Comparison of ENCODE assay signal across 23 mouse cellular contexts in genomic region chr4:24568989-24569556, GRCm38 (mm10).
DNase-seq lines count a peak whose midpoint lies in the region; ATAC-seq and TF ChIP-seq lines count a peak whose summit lies in the region.
"Had no signal": no experiment of that assay in that cellular context is flagged by ENCODE, and none has a peak within 500 bp of the region (broad histone marks: within the 10 kb centered on the region; RNA-seq: fewer than 3 reads in every experiment).

No protein-coding gene starts in this region.

- no peak for TF ChIP-seq CTCF in midbrain, postnatal 0 days (IDR thresholded peaks at IDR 0.05)
- TF ChIP-seq CTCF in C2C12 (IDR thresholded peaks at IDR 0.05; ENCODE audit: control insufficient read depth, insufficient read depth, insufficient read length) (no peak), G1E (IDR thresholded peaks at IDR 0.05; ENCODE audit: low read depth, low read length) (no peak)

- 78% methylated on average over 7 of the region's 7 CpGs for WGBS in midbrain, embryonic 11.5 days
- WGBS in midbrain, postnatal 0 days, result 54% methylated on average over 7 of the region's 7 CpGs

- DNase-seq in midbrain, embryonic 11.5 days (ENCODE audit: low spot score, missing footprints), result no peak
- no peak for DNase-seq in midbrain, postnatal 0 days (ENCODE audit: low spot score)
- no peak for DNase-seq in G1E (ENCODE audit: low spot score)
- peak; percentile 52 for DNase-seq in induced T-regulatory cell, adult 2 months (ENCODE audit: low read depth)
- no peak for DNase-seq in natural killer cell, adult 2 months (ENCODE audit: low spot score in 2 of 2)
- no peak for DNase-seq in left cerebral cortex, adult 11 months (ENCODE audit: low spot score)
- no peak for DNase-seq in lung, postnatal 10 days
- DNase-seq: adrenal gland, postnatal 36 days; cerebellum, adult 2 months; cerebellum, postnatal 36 days; gastrocnemius, postnatal 10 days; heart, adult 2 months; heart, postnatal 36 days; kidney, adult 9 months; kidney, postnatal 36 days; layer of hippocampus, adult 9-11 months; liver, embryonic 13.5 days; thymus, postnatal 4 days had no signal

- H3ac ChIP-seq in C2C12 (ENCODE audit: control insufficient read depth, insufficient read length, low read depth), result no peak overlapping the region

- peak; percentile 33; the same call in 1 of the 2 replicates for ATAC-seq in midbrain, embryonic 11.5 days (ENCODE audit: low FRiP score)
- no peak for ATAC-seq in midbrain, postnatal 0 days (ENCODE audit: low FRiP score)
- 0 out of 2 replicates have a peak, but pooled peaks have one; percentile 15 for ATAC-seq in G1E (ENCODE audit: extremely low read depth, insufficient number of reproducible peaks, low FRiP score, poor library complexity, severe bottlenecking)

- no peak overlapping the region for H3K4me3 ChIP-seq in midbrain, embryonic 11.5 days (ENCODE audit: low read depth, low read length)
- no peak overlapping the region for H3K4me3 ChIP-seq in midbrain, postnatal 0 days (ENCODE audit: low read depth, low read length)
- H3K4me3 ChIP-seq in C2C12 (ENCODE audit: insufficient read depth, poor library complexity, severe bottlenecking) (no peak overlapping the region), G1E (ENCODE audit: low read depth, low read length) (no peak overlapping the region)
- H3K4me3 ChIP-seq: forebrain, embryonic 12.5 days; heart, adult 2 months; limb, embryonic 12.5 days; liver, embryonic 13.5 days; lung, embryonic 15.5 days; neural tube, embryonic 12.5 days had no signal

- no peak overlapping the region for H3K4me2 ChIP-seq in midbrain, embryonic 11.5 days
- H3K4me2 ChIP-seq in midbrain, postnatal 0 days (ENCODE audit: low read depth, low read length, poor library complexity, severe bottlenecking), result no peak overlapping the region
- H3K4me2 ChIP-seq: forebrain, embryonic 12.5 days; limb, embryonic 12.5 days; liver, embryonic 13.5 days; lung, embryonic 15.5 days; neural tube, embryonic 12.5 days had no signal

- H3K4me1 ChIP-seq in midbrain, embryonic 11.5 days (ENCODE audit: control insufficient read depth, insufficient read depth, low read length), result no peaks in the 10 kb centered on the region
- H3K4me1 ChIP-seq in midbrain, postnatal 0 days (ENCODE audit: insufficient read depth, low read length), result no peaks in the 10 kb centered on the region
- peaks cover 4% of the 10 kb centered on the region; the same call in 1 of the 2 replicates for H3K4me1 ChIP-seq in G1E (ENCODE audit: insufficient read depth, low read depth, low read length)
- H3K4me1 ChIP-seq: limb, embryonic 12.5 days; liver, embryonic 13.5 days; lung, embryonic 15.5 days; neural tube, embryonic 12.5 days had no signal

- peaks cover 32% of the 10 kb centered on the region for H3K79me2 ChIP-seq in C2C12 (ENCODE audit: control insufficient read depth, insufficient read depth)

- H3K9me3 ChIP-seq in midbrain, embryonic 11.5 days (ENCODE audit: control insufficient read depth, low read length), result no peaks in the 10 kb centered on the region
- H3K9me3 ChIP-seq in midbrain, postnatal 0 days (ENCODE audit: low read length), result no peaks in the 10 kb centered on the region
- H3K9me3 ChIP-seq in G1E (replicated peaks), result no peaks in the 10 kb centered on the region
- H3K9me3 ChIP-seq: forebrain, embryonic 12.5 days; limb, embryonic 12.5 days; liver, embryonic 13.5 days; lung, embryonic 15.5 days; neural tube, embryonic 12.5 days had no signal

- no peaks in the 10 kb centered on the region for H3K36me3 ChIP-seq in midbrain, embryonic 11.5 days (ENCODE audit: control insufficient read depth, insufficient read depth, low read length)
- no peaks in the 10 kb centered on the region for H3K36me3 ChIP-seq in midbrain, postnatal 0 days (ENCODE audit: insufficient read depth, low read length)
- H3K36me3 ChIP-seq in C2C12 (ENCODE audit: control insufficient read depth, insufficient read depth) (peaks cover 5% of the 10 kb centered on the region), G1E (replicated peaks) (peaks cover 54% of the 10 kb centered on the region)
- H3K36me3 ChIP-seq: forebrain, embryonic 12.5 days; limb, embryonic 12.5 days; lung, embryonic 15.5 days; neural tube, embryonic 12.5 days had no signal

- H3K9ac ChIP-seq in midbrain, embryonic 11.5 days (ENCODE audit: low read length), result no peak overlapping the region
- H3K9ac ChIP-seq in midbrain, postnatal 0 days (replicated peaks; ENCODE audit: low read length, poor library complexity, severe bottlenecking), result no peak overlapping the region
- H3K9ac ChIP-seq: forebrain, embryonic 12.5 days; limb, embryonic 12.5 days; liver, embryonic 13.5 days; lung, embryonic 15.5 days; neural tube, embryonic 12.5 days had no signal

- peaks cover 2% of the 10 kb centered on the region for H3K79me3 ChIP-seq in C2C12 (ENCODE audit: low read depth)

- no peaks in the 10 kb centered on the region for H3K27me3 ChIP-seq in midbrain, embryonic 11.5 days (ENCODE audit: control insufficient read depth, insufficient read depth, low read length)
- no peaks in the 10 kb centered on the region for H3K27me3 ChIP-seq in midbrain, postnatal 0 days (ENCODE audit: insufficient read depth, low read length)
- H3K27me3 ChIP-seq in C2C12 (ENCODE audit: control insufficient read depth, insufficient read depth, insufficient read length), result no peaks in the 10 kb centered on the region
- H3K27me3 ChIP-seq in G1E (ENCODE audit: insufficient read depth, low read length), result no peaks in the 10 kb centered on the region
- H3K27me3 ChIP-seq: forebrain, embryonic 12.5 days; limb, embryonic 12.5 days; liver, embryonic 13.5 days; lung, embryonic 15.5 days; neural tube, embryonic 12.5 days had no signal

- H3K27ac ChIP-seq in midbrain, embryonic 11.5 days (ENCODE audit: low read depth, low read length), result no peak overlapping the region
- H3K27ac ChIP-seq in midbrain, postnatal 0 days (ENCODE audit: low read depth, low read length), result no peak overlapping the region
- H3K27ac ChIP-seq: forebrain, embryonic 12.5 days; heart, adult 2 months; limb, embryonic 12.5 days; liver, embryonic 13.5 days; lung, embryonic 15.5 days; neural tube, embryonic 12.5 days had no signal

TF ChIP-seq in C2C12, 6 proteins besides CTCF, POLR2A, EP300 and RAD21:
- TF ChIP-seq FOSL1 (IDR thresholded peaks at IDR 0.05; ENCODE audit: insufficient read depth, low read length, poor library complexity, severe bottlenecking), result peak; percentile 44
- no peak for TF ChIP-seq MYOD1 (IDR thresholded peaks at IDR 0.05; ENCODE audit: control insufficient read depth, insufficient read length, low read depth)
